Mouse (Mus musculus): ENCODE results near the gene Lap3.

The Lap3 gene

DNA sequence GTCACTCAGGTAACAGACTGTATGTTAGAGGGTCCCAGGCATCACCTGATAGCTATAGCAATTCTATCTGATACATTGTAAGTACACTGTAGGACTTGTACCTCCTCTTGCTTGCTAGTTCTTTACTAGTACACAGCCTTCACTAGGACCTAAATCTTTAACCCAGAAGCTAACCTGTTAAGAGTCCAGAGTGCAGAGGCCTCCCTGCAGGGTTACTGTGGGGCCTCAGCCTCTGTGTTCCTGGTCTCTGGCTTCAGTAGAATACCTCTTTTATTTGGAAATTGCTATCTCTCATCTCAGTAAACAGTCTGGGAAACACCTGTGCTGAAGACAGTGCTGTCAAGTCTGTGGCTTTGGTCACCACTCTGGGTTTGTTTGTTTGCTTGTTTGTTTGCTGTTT is 2.9 kb downstream of the Lap3 start:
- no peak for DNase-seq (ENCODE audit: low spot score in 2 of 2)

DNA sequence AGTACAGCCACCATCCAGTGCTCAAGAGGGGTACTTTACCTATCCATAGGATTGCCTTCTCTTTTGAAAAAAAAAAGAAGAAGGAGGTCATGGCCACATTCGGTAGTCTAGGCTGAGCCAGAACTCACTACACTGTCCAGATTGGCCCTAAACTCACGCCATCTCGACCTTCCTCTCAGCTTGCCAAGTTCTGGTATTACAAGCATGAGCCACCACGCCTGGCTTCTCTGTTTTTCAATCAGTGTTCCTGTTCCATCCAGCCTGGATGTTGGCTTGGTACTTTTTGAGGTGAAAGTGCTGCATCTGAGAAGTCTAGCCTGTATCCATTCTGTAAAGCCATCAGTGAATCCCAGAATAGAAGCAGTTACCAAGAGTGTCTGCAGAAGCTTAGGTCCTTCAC is 3.3 kb downstream of the Lap3 start:
- no peak for DNase-seq (ENCODE audit: low spot score in 2 of 2)

- no peak for DNase-seq (ENCODE audit: low spot score in 2 of 2)
These were observed 3.9 kb downstream of the Lap3 start for GRCm38 (mm10) chr5:45496930-45497550.

DNA sequence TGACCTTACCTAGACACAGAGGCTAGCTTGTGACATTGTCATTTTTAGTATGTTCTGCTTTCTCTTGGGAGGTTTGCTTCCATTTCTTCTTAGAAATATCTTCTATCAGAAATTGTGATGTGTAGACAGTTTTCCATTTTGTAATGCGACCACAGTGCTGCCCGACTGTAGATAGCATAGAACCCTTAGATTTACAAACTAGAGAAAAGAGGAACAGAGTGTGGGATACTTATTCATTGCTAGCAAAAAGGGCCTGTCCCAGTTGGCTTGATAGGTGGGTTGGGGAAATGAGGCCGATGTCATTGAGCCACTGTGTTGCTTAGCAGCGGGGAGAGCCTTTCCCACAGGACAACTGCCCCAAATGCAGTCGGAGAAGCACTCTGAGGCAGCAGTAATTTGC is 4.4 kb downstream of the Lap3 start:
- DNase-seq (ENCODE audit: low spot score in 2 of 2) = no peak

DNA sequence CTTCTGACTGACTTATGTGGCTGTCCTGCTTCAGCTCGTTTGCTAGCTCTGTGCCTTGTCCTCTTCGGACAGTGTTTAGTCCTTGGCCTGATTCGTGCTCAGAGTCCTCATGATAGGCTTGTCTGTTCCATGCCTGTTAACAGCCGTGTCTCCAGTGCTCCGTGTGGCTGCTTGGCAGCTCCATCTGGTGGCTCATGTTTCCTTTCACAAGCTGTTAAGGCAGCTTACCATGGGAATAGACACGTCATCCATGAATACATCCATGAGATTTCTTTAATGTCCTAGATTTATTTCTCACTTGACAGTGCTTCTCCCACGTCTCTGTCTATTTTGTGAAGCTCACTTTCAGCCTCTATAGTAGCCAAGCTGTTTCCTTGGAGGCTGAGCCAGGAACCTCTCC is 16.9 kb downstream of the Lap3 start:
- no peak for DNase-seq (ENCODE audit: low spot score in 2 of 2)

DNA sequence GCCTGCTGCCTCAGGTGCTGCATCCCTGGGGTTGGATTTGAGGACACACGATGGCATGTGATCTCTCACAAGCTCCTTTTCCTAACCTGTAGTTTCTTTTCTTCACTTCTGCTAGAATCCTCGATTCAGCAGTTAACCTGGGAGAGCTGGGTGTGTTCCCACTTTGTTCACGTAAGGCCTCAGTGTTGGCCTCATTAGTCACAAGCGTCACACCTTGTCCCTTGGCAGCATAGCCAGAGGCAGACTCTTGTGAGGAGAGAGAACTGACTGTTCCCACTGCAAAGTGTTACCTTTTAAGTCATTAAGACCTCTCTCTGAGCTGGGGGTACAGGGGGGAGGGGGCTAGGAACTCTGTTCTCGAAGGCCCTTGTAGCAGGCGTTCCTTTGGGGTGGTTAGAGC is 19.7 kb downstream of the Lap3 start:
- DNase-seq (ENCODE audit: low spot score in 2 of 2) = no peak

DNA sequence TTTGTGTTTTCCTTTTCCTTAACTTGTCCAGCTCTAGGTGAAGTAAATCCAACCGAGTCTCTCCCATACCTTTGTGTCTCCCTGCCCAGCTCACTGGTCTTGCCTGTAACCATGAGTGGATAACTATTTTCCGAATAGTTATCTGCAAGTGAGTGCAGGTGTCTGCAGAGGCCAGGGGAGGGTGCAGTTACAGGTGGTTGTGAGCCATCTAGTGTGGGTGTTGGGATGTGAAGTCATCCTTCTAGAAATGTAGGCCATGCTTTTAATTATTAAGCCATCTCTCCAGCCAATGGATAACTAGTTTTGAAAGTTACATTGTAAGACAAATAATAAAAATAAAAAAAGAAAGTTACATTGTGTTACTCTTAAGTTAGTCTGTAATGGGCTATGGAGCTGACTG is 20.3 kb downstream of the Lap3 start:
- DNase-seq (ENCODE audit: low spot score in 2 of 2) = no peak

- no peak for DNase-seq (ENCODE audit: low spot score in 2 of 2)
These were observed 21.4 kb downstream of the Lap3 start for GRCm38 (mm10) chr5:45514599-45514998.

DNA sequence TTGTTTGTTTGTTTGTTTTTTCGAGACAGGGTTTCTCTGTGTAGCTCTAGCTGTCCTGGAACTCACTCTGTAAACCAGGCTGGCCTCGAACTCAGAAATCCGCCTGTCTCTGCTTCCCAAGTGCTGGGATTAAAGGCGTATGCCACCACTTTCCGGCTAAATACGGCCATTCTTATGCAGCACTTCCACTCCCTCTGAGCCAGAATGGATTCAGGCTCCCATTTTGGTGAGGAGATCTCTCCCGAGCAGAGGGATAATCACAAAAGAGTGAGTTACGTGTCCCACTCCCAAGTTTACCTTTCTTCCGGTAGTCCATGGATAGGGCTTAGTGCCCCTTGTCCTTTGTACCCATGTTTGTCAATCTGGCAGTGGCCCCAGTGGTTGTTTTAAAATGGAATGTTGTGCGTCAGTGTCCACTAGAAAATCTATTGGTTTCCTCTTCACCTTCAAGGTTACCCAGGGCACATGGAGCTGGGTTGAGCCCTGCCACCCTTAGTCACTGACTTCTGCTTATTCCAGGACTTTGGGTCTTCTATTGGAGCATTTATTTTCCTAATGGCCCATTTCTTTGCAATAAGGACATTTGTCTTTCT is 22.1 kb downstream of the Lap3 start:
- no peak for DNase-seq (ENCODE audit: low spot score in 2 of 2)

DNA sequence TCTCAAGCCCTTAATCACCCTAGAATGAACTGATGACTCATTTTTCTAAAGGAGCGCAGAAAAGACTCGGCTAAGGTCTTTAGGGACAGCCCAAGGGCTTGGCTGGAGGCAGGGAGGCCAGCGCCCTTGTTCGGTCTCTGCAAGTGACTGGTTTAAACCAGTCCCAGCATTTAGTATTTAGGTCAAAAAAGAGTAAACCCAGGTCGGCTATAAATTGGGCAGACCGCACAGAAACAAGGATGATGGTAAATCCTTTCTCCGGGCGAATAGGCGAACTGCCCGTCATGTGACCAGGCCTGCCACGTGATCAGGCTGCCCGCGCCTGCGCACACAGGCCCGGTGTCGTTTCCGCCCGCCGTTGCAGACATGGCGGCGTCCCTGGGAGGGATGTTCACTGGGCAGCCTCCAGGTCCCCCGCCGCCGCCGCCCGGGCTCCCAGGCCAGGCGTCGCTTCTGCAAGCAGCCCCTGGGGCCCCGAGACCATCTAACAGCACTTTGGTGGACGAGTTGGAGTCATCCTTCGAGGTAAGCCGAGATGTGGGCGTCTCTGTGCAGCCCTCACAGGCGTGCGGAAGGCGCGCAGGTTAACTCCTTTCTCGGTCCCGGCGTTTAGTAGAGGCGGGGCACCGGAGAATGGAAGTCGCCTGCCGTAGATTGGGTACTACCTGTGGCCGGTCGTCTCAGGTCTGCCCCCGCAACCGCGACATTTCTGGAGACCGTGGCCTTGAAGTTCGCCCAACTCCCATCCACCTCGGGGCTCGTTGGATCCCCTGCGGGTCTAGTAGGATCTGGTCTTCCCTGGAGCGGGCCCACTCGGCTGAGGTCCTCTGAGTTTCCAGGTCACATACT is 27.0 kb downstream of the Lap3 start, which contains the start of gene Med28:
TSS of gene Med28 (plus strand) at position 270 of the 849 bp plus-strand sequence.
- peak; percentile 80 to 94 for DNase-seq (ENCODE audit: low spot score in 2 of 2)

- no peak for DNase-seq (ENCODE audit: low spot score in 2 of 2)
These were observed 27.6 kb downstream of the Lap3 start for GRCm38 (mm10) chr5:45520809-45521110.

GRCm38 (mm10) chr5:45521601-45522000 is 28.4 kb downstream of the Lap3 start:
- DNase-seq (ENCODE audit: low spot score in 2 of 2) = no peak

DNA sequence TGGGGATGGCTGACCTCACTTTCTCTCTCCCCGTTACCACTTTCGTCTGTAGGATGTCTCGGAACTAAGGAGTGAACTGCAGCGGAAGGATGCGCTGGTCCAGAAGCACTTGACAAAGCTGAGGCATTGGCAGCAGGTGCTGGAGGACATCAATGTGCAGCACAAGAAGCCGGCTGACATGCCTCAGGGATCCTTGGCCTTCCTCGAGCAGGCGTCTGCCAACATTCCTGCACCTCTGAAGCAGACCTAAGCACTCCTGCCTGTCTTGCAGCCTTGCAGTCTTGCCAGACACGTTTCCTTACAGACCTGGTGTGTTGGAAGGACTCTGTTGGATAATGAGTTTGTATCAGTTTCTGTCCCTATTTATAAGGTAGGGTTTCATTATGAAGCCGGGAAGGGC is 31.9 kb downstream of the Lap3 start:
- no peak for DNase-seq (ENCODE audit: low spot score in 2 of 2)

DNA sequence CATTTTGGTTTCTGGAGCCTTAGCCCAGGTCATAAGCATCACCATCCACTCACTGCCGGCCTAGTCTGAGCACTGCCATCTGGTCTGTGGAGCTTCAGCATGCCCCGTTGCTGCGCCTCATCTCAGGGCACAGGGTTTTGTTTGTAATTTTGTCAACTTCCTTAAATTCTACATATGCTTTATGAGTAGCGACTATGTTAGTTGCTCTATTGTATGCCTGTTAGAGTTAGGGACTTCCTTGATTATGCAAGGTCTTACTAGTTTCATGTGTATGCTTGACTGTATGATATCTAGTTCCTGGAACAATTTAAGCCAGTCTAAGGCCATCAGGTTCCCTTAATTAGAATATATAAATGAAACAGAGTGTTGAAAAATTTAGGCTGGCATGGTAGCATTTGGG is 33.2 kb downstream of the Lap3 start:
- DNase-seq (ENCODE audit: low spot score in 2 of 2) = no peak

DNA sequence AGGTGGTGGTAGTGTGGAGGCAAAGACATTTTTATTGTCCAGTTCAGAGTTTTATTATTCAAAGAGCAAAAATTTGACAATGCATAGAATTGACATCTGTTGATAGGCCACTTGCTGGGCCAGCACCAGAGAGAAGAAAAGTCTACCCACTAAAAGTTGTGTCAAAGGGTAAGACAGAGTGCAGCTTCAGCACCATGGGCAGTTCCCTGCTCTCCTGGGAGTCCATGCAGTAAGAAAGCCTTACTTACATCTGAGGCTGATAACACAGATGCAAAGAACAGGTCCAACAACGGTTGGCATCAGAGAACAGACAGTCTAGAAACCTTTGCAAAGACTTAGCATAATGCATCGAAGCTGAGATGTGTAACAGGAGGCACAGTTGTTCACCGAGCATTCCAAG is 36.5 kb downstream of the Lap3 start:
- DNase-seq (ENCODE audit: low spot score in 2 of 2) = no peak

- DNase-seq (ENCODE audit: low spot score in 2 of 2) = peak; percentile 27 to 78
These were observed 41.3 kb downstream of the Lap3 start for GRCm38 (mm10) chr5:45534319-45535098.

DNA sequence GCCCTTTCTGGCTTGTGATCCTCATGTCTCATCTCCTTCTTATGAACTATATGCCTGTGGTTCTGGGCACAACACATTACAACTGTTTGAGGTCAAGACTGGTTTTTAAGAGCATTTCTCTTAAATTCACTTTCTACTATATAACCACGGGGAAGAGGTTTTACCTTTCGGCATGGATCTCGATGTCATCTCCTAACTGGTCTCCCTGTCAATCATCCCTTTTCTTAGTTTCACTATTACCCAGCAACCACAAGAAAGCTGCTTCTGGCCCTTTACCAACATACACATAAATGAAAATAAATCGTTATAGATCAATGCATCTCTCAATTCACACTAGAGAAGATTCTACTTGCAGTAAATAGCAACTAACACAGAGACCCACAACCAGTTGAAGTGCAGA is 42.0 kb downstream of the Lap3 start:
- no peak for DNase-seq (ENCODE audit: low spot score in 2 of 2)

- DNase-seq (ENCODE audit: low spot score in 2 of 2) = no peak
These were observed 46.3 kb downstream of the Lap3 start for GRCm38 (mm10) chr5:45539502-45539901.

GRCm38 (mm10) chr5:45543374-45543773 is 50.2 kb downstream of the Lap3 start:
- no peak for DNase-seq (ENCODE audit: low spot score in 2 of 2)

DNA sequence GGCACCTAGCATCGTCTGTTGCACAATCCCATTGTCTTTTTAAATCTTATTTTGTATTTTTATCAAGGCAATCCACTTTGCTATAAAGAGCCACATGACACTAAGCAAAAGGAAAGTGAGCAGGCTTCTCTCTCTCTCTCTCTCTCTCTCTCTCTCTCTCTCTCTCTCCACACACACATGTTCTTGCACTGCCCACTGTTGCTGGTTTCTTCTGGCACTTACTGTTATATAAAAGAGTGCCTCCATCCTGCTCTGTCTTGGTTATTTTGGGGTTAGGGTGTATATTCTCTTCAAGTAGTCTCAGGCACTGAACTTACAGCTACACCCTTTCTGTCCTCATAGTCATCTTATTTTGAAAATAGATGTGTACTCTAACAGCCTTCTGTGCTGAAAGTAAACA is 56.4 kb downstream of the Lap3 start:
- DNase-seq (ENCODE audit: low spot score in 2 of 2) = no peak

Data from left cerebral cortex, adult 9 months (tissue).